Mouse (Mus musculus): ENCODE data around the gene Hoxa11. TPM values are rescaled to one million over a fixed set of nuclear protein-coding genes. Genes with fewer than 3 reads are reported as not detected.

Hoxa11 gene
- total RNA-seq, 4 experiments from 2014 or later = 2.0 to 3.0 (median 2.9) TPM

GRCm38 (mm10) chr6:52233546-52234427 lies 11.8 kb downstream of the Hoxa11 start:
- peak; percentile 74 to 76 for DNase-seq (ENCODE audit: low spot score in 2 of 2)

- peak in 1 of 2 experiments; percentile 12 for DNase-seq (ENCODE audit: low spot score in 2 of 2)
Measured at GRCm38 (mm10) chr6:52232984-52233545, 12.5 kb downstream of the Hoxa11 start.

DNA sequence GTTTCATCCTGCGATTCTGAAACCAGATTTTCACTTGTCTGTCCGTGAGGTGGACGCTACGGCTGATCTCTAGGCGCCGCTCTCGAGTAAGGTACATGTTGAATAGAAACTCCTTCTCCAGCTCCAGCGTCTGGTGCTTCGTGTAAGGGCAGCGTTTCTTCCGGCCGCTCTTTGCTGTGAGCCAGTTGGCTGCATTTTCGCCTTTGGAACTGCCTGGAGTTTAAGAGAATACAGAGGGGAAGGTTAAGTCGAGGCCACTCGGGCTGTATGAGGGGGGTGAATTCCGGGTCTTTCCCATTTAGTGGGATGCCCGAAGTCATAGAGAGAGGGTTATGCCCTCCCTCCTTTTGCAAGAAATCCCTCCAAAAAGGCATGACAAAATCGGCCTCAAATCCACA lies 13.0 kb downstream of the Hoxa11 start:
- peak in 1 of 2 experiments; percentile 39 for DNase-seq (ENCODE audit: low spot score in 2 of 2)

- peak in 1 of 2 experiments; percentile 27 for DNase-seq (ENCODE audit: low spot score in 2 of 2)
Measured at GRCm38 (mm10) chr6:52231885-52232567, 13.6 kb downstream of the Hoxa11 start.

- DNase-seq (ENCODE audit: low spot score in 2 of 2) = no peak
Measured at GRCm38 (mm10) chr6:52230516-52231165, 15.0 kb downstream of the Hoxa11 start, which contains the start of gene Hoxa9. TSS of gene Hoxa9 (minus strand) at chr6:52231089.

- no peak for DNase-seq (ENCODE audit: low spot score in 2 of 2)
Measured at GRCm38 (mm10) chr6:52229558-52230416, 15.8 kb downstream of the Hoxa11 start.

- peak in 1 of 2 experiments; percentile 33 for DNase-seq (ENCODE audit: low spot score in 2 of 2)
Measured at GRCm38 (mm10) chr6:52228475-52229465, 16.8 kb downstream of the Hoxa11 start.

GRCm38 (mm10) chr6:52227470-52228222 lies 18.0 kb downstream of the Hoxa11 start:
- DNase-seq (ENCODE audit: low spot score in 2 of 2) = no peak

GRCm38 (mm10) chr6:52226569-52227257 lies 18.9 kb downstream of the Hoxa11 start:
- DNase-seq (ENCODE audit: low spot score in 2 of 2) = no peak

DNA sequence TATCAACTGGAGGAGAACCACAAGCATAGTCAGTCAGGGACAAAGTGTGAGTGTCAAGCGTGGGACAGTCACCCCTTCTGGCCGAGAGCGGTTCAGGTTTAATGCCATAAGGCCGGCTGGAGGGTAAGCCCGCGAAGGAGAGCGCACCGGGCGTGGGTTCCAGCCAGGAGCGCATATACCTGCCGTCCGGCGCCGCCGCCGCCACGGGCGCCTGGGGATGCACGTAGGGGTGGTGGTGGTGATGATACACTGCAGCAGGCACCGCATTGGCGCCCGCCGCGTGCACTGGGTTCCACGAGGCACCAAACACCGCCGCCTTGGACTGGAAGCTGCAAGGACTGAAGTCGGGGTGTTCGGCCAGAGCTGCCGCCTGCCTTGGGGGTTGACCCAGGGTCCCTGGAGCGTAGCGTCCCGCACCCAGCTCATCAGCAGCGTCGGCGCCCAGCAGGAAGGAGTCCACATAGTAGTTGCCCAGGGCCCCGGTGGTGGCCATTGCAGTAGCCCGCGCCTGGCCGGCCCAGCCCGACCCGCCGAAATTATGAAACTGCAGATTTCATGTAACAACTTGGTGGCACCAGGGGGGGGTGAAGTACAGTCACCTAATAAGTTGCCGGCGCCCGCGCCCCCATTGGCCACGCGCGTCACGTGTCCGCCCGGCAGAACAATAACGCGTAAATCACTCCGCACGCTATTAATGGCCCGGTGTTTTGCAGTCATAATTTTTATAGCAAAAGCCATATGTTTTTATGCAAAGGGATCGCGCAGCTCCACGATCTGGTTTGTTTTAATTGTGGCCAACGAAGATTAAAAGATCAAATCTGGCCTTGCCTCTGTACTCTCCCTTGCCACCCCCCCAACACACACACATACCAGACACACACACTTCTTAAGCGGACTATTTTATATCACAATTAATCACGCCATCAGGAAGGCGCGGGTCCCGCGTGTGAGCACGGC lies 19.7 kb downstream of the Hoxa11 start:
- DNase-seq (ENCODE audit: low spot score in 2 of 2) = peak; percentile 75 to 89

DNA sequence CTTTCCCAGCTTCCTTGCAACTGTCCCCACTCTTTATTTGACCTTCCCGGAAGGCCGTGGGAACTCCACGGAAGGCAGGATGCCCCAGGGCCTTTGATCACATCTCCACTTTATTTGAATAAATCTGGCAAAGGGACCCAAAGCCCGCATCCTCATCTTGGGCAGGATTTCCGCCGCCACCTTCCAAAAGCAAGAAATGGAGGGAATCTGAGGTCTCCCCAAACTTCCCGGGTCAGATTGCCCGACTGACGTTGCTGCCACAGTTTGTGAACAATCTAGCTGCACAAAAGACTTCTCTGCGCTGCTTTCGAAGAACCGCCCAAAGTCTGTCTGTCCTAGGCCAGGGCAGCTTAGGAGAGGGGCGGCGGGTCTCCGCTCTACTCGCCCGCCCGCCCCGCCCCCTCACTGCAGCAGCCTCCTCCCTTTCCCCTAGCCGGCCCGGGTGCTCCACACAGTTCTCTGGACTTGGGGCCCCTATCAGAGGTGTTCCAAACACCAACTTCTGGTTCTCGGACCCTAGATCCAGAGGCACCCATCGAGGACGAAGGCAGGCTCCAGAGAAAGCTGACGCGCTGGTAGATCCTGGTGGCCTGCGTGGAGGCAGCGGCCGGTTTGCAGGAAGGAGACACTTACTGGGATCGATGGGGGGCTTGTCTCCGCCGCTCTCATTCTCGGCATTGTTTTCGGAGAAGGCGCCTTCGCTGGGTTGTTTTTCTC lies 20.6 kb downstream of the Hoxa11 start:
- no peak for DNase-seq (ENCODE audit: low spot score in 2 of 2)

DNA sequence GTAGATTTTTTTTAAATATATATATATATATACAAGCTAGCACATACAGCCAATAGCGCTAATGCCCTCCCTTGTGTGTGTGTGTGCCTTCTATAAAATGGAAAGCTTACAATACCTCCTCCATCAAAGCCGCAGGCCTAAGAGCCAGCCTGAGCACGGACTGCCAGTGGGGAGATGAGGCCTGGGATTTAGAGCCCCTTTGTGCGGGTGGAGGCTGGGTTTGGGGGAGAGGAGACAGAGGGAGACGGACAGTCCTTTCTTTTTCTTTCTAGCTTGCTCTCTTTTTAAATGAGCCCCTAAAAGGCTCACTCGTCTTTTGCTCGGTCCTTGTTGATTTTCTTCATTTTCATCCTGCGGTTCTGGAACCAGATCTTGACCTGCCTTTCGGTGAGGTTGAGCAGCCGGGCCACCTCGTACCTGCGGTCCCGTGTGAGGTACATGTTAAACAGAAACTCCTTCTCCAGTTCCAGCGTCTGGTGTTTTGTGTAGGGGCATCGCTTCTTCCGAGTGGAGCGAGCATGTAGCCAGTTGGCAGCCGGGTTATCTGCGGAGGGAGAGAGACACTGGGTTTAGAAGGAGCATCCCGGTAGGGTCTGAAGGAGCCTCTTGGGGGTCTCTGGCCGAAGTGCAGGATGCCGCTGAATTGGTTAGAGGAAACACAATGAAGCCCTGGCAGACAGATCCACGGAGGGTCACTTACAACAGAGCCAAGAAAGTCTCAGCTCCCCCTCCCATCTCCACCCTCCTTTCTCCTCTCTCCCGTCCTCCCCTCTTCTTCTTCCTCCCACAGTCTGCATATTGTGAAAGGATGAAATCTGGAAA lies 21.5 kb downstream of the Hoxa11 start:
- no peak for DNase-seq (ENCODE audit: low spot score in 2 of 2)

DNA sequence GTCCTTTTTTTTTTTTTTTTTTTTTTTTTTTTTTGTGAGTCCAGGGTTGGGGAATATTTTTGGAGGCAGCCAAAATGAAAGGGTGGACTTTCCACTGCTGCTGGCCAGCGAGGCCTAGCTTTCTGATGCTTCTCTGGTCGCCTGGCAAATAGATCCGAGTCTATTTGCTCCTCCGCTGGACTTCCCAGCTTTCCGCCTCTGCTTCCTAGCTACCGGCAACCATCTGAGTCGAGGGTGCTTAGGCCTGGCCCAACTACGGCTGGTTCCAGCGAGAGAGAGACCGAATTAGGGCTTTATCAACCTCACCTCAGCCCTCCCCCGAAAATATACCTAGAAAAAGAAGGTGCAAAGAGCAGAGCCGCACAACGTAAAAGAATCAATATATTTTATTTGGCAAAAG lies 22.9 kb downstream of the Hoxa11 start:
- no peak for DNase-seq (ENCODE audit: low spot score in 2 of 2)

- no peak for DNase-seq (ENCODE audit: low spot score in 2 of 2)
Measured at GRCm38 (mm10) chr6:52221993-52222685, 23.5 kb downstream of the Hoxa11 start.

Measured in gastrocnemius, adult 8-10 months (tissue).